Mouse (Mus musculus) liver, embryonic 14.5 days (tissue): ENCODE data around the gene Gpr84. TPM values are rescaled to one million over a fixed set of nuclear protein-coding genes. Genes with fewer than 3 reads are reported as not detected.

ENCODE experiments used
- ATAC-seq: fragments of 200-750 bp; cut with Nextera tagmentation; 2 replicates; pipeline ENCODE4 v1.8.0; 2017; ENCODE audit warnings: moderate number of reproducible peaks, mild to moderate bottlenecking, moderate library complexity; ENCODE audit not compliant: insufficient read depth
- DNase-seq, 3 experiments: peaks; one replicate each; pipeline ENCODE4 v3.0.0-alpha.2; 2012 to 2013; ENCODE audit warnings: low read depth in 3 of 3, low spot score in 3 of 3
- H3K27ac ChIP-seq: fragments of 300-500 bp; sonication (generic); 2 replicates; pipeline ENCODE4 v1.5.1; 2014; ENCODE audit warnings: moderate library complexity, mild to moderate bottlenecking, control low read depth, inconsistent platforms
- H3K27me3 ChIP-seq: fragments of 300-500 bp; sonication (generic); 2 replicates; pipeline ENCODE4 v1.6.1; 2014; ENCODE audit warnings: mild to moderate bottlenecking, low read length, moderate library complexity; ENCODE audit not compliant: control insufficient read depth, insufficient read depth
- H3K36me3 ChIP-seq: fragments of 300-500 bp; sonication (generic); replicated peaks from 2 replicates; pipeline ENCODE4 v1.6.1; 2014; ENCODE audit warnings: low read depth; ENCODE audit not compliant: control insufficient read depth, insufficient read depth
- H3K4me1 ChIP-seq, 2 experiments: fragments of 200-500 bp in 1 of 2; fragments of 300-500 bp in 1 of 2; sonication (generic) in 1 of 2; replicated peaks; 2 replicates each; pipeline ENCODE4 v1.6.1; 2012 to 2014; ENCODE audit warnings: antibody characterized with exemption in 1 of 2, inconsistent platforms in 1 of 2, low read length in 1 of 2; ENCODE audit not compliant: control insufficient read depth in 2 of 2, insufficient read depth in 2 of 2
- H3K4me2 ChIP-seq: fragments of 300-500 bp; sonication (generic); 2 replicates; pipeline ENCODE4 v1.6.1; 2014; ENCODE audit warnings: low read depth, mild to moderate bottlenecking, control low read depth, moderate library complexity
- H3K4me3 ChIP-seq, 2 experiments: fragments of 200-500 bp in 1 of 2; fragments of 300-500 bp in 1 of 2; sonication (generic) in 1 of 2; 2 replicates each; pipeline ENCODE4 v1.5.1; 2012 to 2014; ENCODE audit warnings: low read depth in 2 of 2, low read length in 2 of 2, mild to moderate bottlenecking in 2 of 2, control low read depth in 1 of 2, inconsistent platforms in 1 of 2, moderate library complexity in 1 of 2; ENCODE audit not compliant: insufficient read depth in 1 of 2
- H3K9ac ChIP-seq: fragments of 300-500 bp; sonication (generic); replicated peaks from 2 replicates; pipeline ENCODE4 v1.6.1; 2014; ENCODE audit warnings: mild to moderate bottlenecking, control low read depth, moderate library complexity
- H3K9me3 ChIP-seq: fragments of 300-500 bp; sonication (generic); 2 replicates; pipeline ENCODE4 v1.6.1; 2016; ENCODE audit warnings: low read length, mixed read lengths; ENCODE audit not compliant: control insufficient read depth
- CTCF ChIP-seq: IDR thresholded peaks from 2 replicates; pipeline ENCODE4 v1.5.1; 2016; ENCODE audit warnings: antibody characterized with exemption, low read depth, control low read depth
- EP300 ChIP-seq: IDR thresholded peaks from 2 replicates; pipeline ENCODE4 v1.6.1; 2016; ENCODE audit warnings: antibody characterized with exemption, low read depth
- WGBS: fragments of 180-500 bp; shearing (Covaris S2); extraction: QIAGEN DNeasy Blood & Tissue Kit; methylation state at CpG from one replicate; pipeline ENCODE4 v1.1.7; 2014; ENCODE audit not compliant: insufficient replicate concordance; 5-methylcytosine and 5-hydroxymethylcytosine counted together
- polyA plus RNA-seq, 2 experiments: library from polyadenylated mRNA; depleted of rRNA in 1 of 2; stranded (reverse) in 1 of 2; unstranded in 1 of 2; fragments of >200 nt; fragmentation: Nextera tagmentation in 1 of 2; extraction: Ambion mirVana in 1 of 2; gene quantifications; 2 replicates each; pipeline versions ENCODE4 v1.2.1 to v1.2.3; 2012 to 2014

Gene Gpr84
- polyA plus RNA-seq, 2 experiments, result 0.18 to 0.20 TPM

DNA sequence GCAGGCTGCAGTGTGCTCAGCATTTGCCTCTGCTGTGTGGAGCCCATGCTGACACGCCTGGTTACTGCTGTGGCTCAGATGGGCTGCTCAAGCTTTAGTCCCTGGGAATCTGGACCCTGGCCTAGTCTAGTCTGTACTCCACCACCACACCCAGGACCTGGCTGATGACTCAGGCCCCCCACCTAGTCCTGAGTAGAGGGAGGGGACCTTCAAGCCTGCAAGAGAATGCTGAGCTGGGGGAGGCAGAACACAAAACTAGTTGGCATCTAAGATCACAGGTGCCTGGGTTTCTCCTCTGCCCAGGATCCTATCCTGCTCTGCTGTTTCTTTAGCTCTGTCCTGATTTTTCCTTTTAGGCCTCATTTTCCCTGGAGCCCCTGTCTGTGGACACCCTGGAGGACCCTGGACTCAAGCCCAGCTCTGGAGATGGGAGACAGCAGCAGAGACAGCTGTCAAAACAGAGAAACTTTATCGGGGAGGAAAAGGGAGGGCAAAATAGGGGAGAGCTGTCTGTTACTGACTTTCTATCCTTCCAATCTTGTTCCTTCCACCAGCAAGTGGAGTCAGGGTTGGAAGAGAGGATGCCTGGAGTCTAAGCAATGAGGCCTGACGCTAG is 7.9 kb upstream of the Gpr84 start:
- Histone ChIP-seq H3K36me3 (no peaks in the 10 kb centered on the region), H3K9me3 (no peaks in the 10 kb centered on the region), H3K4me2 (no peak overlapping the region), H3K27ac (no peak overlapping the region), H3K4me3 (no peak overlapping the region), H3K4me1 (peaks cover 0 to 4% of the 10 kb centered on the region in 2 experiments; a peak in 2 of 4 replicates), H3K9ac (no peak overlapping the region), H3K27me3 (no peaks in the 10 kb centered on the region)
- ATAC-seq (no peak), DNase-seq (no peak)
- 52% methylated on average over 3 of the region's 3 CpGs for WGBS
- TF ChIP-seq EP300, result no peak
- no peak for TF ChIP-seq CTCF

DNA sequence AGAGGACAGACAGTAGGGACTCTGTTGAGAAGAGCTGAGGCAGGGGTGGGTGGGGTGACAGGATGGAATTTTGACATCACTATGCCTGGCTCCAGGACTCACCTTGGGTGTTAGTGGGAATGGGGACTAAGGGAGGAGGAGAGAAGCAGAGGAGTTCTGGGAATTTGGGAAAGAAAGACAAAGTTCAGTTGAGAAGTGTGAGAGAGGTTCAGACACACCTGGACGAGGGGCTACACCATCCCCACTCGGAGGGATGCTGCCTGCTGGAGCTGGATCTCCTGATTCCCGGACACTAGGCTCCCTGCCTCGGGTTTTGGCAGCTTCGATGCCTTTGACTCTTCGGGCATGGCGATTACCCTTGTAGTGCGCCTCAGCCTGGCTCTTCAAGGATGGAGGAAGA is 7.3 kb upstream of the Gpr84 start:
- ATAC-seq (no peak), DNase-seq (no peak)
- Histone ChIP-seq H3K4me3 (no peak overlapping the region), H3K27me3 (no peaks in the 10 kb centered on the region), H3K4me2 (no peak overlapping the region), H3K4me1 (peaks cover 0 to under 1% of the 10 kb centered on the region in 2 experiments; a peak in 2 of 4 replicates), H3K36me3 (no peaks in the 10 kb centered on the region), H3K9ac (no peak overlapping the region), H3K27ac (no peak overlapping the region), H3K9me3 (no peaks in the 10 kb centered on the region)
- TF ChIP-seq EP300 (no peak), CTCF (no peak)
- 73% methylated on average over 8 of the region's 8 CpGs for WGBS

DNA sequence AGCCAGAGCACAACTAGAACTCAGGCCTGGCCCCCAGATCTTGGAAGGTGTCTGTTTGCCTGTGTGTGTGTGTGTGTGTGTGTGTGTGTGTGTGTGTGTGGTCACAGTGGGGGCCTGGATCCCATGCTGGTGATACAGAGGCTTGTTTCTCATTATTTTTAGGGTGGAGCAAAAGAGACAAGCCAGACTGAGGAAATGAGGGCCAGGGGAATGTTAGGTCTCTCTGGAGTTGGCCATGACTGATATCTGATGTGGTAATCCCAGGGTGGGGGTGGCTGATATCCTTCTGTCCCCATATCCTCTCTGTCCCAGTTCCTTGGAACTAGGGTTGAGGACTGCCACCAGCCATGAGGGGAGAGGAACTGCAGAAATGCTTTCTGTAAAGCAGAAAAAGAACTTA is 6.7 kb upstream of the Gpr84 start:
- no peaks in the 10 kb centered on the region; a peak in 1 of 4 replicates for H3K4me1 ChIP-seq
- H3K4me3 ChIP-seq, result no peak overlapping the region
- H3K4me2 ChIP-seq, result no peak overlapping the region
- H3K27me3 ChIP-seq, result no peaks in the 10 kb centered on the region
- H3K9ac ChIP-seq, result no peak overlapping the region
- DNase-seq (no peak), ATAC-seq (no peak)
- TF ChIP-seq EP300 (no peak), CTCF (no peak)
- H3K36me3 ChIP-seq, result no peaks in the 10 kb centered on the region
- H3K9me3 ChIP-seq, result no peaks in the 10 kb centered on the region
- H3K27ac ChIP-seq, result no peak overlapping the region

DNA sequence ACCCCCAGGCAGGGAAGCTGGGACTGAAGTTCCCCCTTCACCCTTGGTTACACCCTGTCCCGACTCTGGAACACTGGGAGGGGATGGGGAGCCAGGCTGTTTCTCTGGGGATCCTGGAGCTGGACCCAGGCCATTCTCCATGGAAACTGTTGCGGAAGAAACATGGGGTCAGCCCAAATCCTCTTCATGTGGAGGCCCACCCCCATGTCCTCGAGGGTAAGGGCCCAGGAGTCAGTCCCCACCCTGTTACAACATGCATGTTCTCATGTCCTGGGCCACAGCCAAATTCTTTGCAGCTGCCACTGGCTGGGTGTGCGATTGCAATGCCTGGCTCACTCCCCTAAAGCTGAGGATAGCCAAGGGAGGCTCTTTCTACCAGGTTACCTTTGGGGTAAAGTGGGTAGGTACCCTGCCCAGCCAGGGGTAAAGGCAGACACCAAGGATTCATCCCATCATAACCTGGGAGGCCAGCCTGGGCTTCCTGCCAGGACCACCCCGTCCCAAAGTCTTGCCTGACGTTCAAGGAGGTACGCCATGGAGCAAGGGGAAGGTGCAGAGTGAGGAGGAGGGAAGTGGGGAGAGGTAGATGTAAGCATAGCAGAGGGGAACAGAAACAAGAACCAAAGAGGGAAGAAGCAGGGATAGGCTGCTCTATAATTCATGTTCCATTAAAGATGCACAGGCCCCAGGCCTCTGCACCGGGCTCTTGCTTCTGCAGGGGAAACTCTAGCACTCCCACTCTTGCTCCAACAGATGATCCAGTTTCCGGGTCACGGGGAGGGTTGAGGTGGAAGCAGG is 5.8 kb upstream of the Gpr84 start:
- WGBS, result 74% methylated on average over 10 of the region's 10 CpGs
- H3K4me3 ChIP-seq, result no peak overlapping the region
- H3K4me1 ChIP-seq, result no peaks in the 10 kb centered on the region
- H3K36me3 ChIP-seq, result no peaks in the 10 kb centered on the region
- TF ChIP-seq EP300 (no peak), CTCF (no peak)
- H3K27ac ChIP-seq, result no peak overlapping the region
- DNase-seq (no peak), ATAC-seq (no peak)
- H3K9ac ChIP-seq, result no peak overlapping the region
- H3K4me2 ChIP-seq, result no peak overlapping the region
- no peaks in the 10 kb centered on the region for H3K9me3 ChIP-seq
- no peaks in the 10 kb centered on the region for H3K27me3 ChIP-seq

DNA sequence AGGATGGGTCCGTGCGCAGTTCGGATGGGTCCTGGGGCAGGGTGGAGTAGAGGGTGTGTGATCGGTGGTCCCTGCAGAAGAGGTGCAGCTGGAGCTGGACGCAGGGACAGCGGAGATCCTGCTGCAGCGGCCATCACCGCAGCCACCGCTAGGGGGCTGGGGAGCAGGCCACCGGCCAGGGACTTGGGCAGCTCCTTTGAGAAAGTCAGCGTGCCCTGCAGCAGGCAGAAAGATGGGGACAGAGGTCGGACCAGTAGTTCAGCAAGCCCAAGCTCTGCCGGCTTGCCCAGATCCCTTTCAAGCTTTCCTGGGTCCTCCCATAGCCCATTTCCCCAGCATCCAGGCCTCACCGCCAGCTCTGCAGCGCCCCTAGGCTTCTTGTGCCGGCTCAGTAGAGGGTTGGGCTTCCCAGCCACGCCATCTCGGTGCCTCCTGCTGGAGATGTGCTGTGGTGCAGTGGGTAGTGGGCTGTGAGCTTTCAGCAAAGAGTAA is 4.6 kb upstream of the Gpr84 start:
- Histone ChIP-seq H3K36me3 (no peaks in the 10 kb centered on the region), H3K4me2 (no peak overlapping the region), H3K4me3 (no peak overlapping the region), H3K4me1 (no peaks in the 10 kb centered on the region), H3K27me3 (no peaks in the 10 kb centered on the region), H3K27ac (no peak overlapping the region), H3K9ac (no peak overlapping the region), H3K9me3 (no peaks in the 10 kb centered on the region)
- DNase-seq (no peak), ATAC-seq (peak; percentile 42)
- peak; percentile 91 for TF ChIP-seq CTCF
- no peak for TF ChIP-seq EP300
- 36% methylated on average over 18 of the region's 18 CpGs for WGBS
